Mouse (Mus musculus): ENCODE data around the gene Gm3486. TPM values are rescaled to one million over a fixed set of nuclear protein-coding genes. Genes with fewer than 3 reads are reported as not detected.

The Gm3486 gene
- not detected for polyA plus RNA-seq (2014; fragmentation: Illumina TruSeq; extraction: RNeasy Lipid Tissue Mini Kit (QIAGEN cat#74804); ENCODE audit: low read depth, low replicate concordance)

DNA sequence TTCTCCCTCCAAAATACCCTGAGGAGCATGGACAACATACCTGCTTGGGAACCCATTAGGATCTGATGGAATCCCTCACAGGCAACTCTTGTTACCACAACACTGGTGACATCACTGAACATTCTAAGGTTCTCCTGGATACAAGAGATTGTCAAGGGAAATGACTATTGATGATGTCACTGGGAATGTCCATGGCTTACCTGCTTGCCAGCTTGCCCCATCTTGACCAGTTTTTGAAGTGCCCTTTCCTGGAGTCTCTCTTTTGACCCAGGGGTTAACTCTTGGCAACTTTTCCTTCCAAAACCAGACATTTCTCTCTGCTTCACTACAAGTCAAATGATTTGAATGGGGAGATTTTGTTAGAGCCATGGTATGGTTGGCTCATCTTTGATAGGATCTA is at the start of gene Gm3486:
Gene Gm3486, minus strand, starts transcription at position 101 of the 400 bp plus-strand sequence.

DNA sequence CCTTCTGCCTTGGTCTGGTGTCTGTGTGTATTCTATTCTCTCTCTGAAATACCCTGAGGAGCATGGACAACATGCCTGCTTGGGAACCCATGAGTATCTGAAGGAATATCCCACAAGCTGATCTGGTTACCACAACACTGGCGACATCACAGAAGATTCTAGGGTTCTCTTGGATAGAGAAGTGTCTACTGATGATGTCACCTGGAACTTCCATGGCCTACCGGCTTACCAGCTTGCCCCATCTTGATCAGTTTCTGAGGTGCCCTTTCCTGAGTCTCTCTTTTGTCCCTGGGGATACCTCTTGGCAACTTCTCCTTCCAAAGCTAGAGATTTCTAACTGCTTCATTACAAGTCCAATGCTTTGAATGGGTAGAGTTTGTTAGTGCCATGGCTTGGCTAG is 35.9 kb downstream of the Gm3486 start, which contains the start of gene Gm7954:
Gene Gm7954, minus strand, starts transcription at position 101 of the 400 bp plus-strand sequence.

Other genes with a start within 250 kb of the Gm3486 start
- gene Gm2832, start 210.7 kb downstream of the Gm3486 start, polyA plus RNA-seq (2014; fragmentation: Illumina TruSeq; extraction: RNeasy Lipid Tissue Mini Kit (QIAGEN cat#74804); ENCODE audit: low read depth, low replicate concordance): not detected
- not detected for gene Gm5798, start 140.9 kb downstream of the Gm3486 start, polyA plus RNA-seq (2014; fragmentation: Illumina TruSeq; extraction: RNeasy Lipid Tissue Mini Kit (QIAGEN cat#74804); ENCODE audit: low read depth, low replicate concordance)
- gene Gm7945, start 103.1 kb downstream of the Gm3486 start, polyA plus RNA-seq (2014; fragmentation: Illumina TruSeq; extraction: RNeasy Lipid Tissue Mini Kit (QIAGEN cat#74804); ENCODE audit: low read depth, low replicate concordance): not detected
- not detected for gene Gm6482, start 81.2 kb downstream of the Gm3486 start, polyA plus RNA-seq (2014; fragmentation: Illumina TruSeq; extraction: RNeasy Lipid Tissue Mini Kit (QIAGEN cat#74804); ENCODE audit: low read depth, low replicate concordance)
- not detected for gene Gm7954, start 36.0 kb downstream of the Gm3486 start, polyA plus RNA-seq (2014; fragmentation: Illumina TruSeq; extraction: RNeasy Lipid Tissue Mini Kit (QIAGEN cat#74804); ENCODE audit: low read depth, low replicate concordance)
- not detected for gene Gm7970, start 66.1 kb upstream of the Gm3486 start, polyA plus RNA-seq (2014; fragmentation: Illumina TruSeq; extraction: RNeasy Lipid Tissue Mini Kit (QIAGEN cat#74804); ENCODE audit: low read depth, low replicate concordance)
- gene 1700049E17Rik2, start 83.7 kb upstream of the Gm3486 start, polyA plus RNA-seq (2014; fragmentation: Illumina TruSeq; extraction: RNeasy Lipid Tissue Mini Kit (QIAGEN cat#74804); ENCODE audit: low read depth, low replicate concordance): not detected
- gene Gm3072, start 135.1 kb upstream of the Gm3486 start, polyA plus RNA-seq (2014; fragmentation: Illumina TruSeq; extraction: RNeasy Lipid Tissue Mini Kit (QIAGEN cat#74804); ENCODE audit: low read depth, low replicate concordance): not detected
- not detected for gene Gm3676, start 157.0 kb upstream of the Gm3486 start, polyA plus RNA-seq (2014; fragmentation: Illumina TruSeq; extraction: RNeasy Lipid Tissue Mini Kit (QIAGEN cat#74804); ENCODE audit: low read depth, low replicate concordance)
- not detected for gene Gm8068, start 212.4 kb upstream of the Gm3486 start, polyA plus RNA-seq (2014; fragmentation: Illumina TruSeq; extraction: RNeasy Lipid Tissue Mini Kit (QIAGEN cat#74804); ENCODE audit: low read depth, low replicate concordance)

All from adrenal gland, adult 10 weeks (tissue).